Mouse (Mus musculus): ENCODE results near the gene Pira2. TPM values are rescaled to one million over a fixed set of nuclear protein-coding genes. Genes with fewer than 3 reads are reported as not detected.

Gene Pira2
- polyA plus RNA-seq, 1 experiment from 2014 or later = not detected

Other genes starting within 250 kb of the Pira2 start
- 0.15 and 0.36 TPM in 2 replicates for gene Oscar, start 228.9 kb downstream of the Pira2 start, polyA plus RNA-seq (2014; fragmentation: Nextera tagmentation; extraction: Ambion mirVana)
- gene Ndufa3, start 227.7 kb downstream of the Pira2 start, polyA plus RNA-seq (2014; fragmentation: Nextera tagmentation; extraction: Ambion mirVana) = 338 and 353 TPM in 2 replicates
- 30.0 and 31.9 TPM in 2 replicates for gene Tfpt, start 215.1 kb downstream of the Pira2 start, polyA plus RNA-seq (2014; fragmentation: Nextera tagmentation; extraction: Ambion mirVana)
- gene Prpf31, start 215.1 kb downstream of the Pira2 start, polyA plus RNA-seq (2014; fragmentation: Nextera tagmentation; extraction: Ambion mirVana) = 157 and 164 TPM in 2 replicates
- 80.4 and 88.1 TPM in 2 replicates for gene Cnot3, start 199.8 kb downstream of the Pira2 start, polyA plus RNA-seq (2014; fragmentation: Nextera tagmentation; extraction: Ambion mirVana)
- gene Leng1, start 179.2 kb downstream of the Pira2 start, polyA plus RNA-seq (2014; fragmentation: Nextera tagmentation; extraction: Ambion mirVana) = 15.0 and 16.1 TPM in 2 replicates
- gene Tmc4, start 167.5 kb downstream of the Pira2 start, polyA plus RNA-seq (2014; fragmentation: Nextera tagmentation; extraction: Ambion mirVana) = 2.1 and 3.5 TPM in 2 replicates
- gene Tsen34, start 152.2 kb downstream of the Pira2 start, polyA plus RNA-seq (2014; fragmentation: Nextera tagmentation; extraction: Ambion mirVana) = 243 and 269 TPM in 2 replicates
- gene Mboat7, start 151.5 kb downstream of the Pira2 start, polyA plus RNA-seq (2014; fragmentation: Nextera tagmentation; extraction: Ambion mirVana) = 37.1 and 40.2 TPM in 2 replicates
- gene Rps9, start 141.1 kb downstream of the Pira2 start, polyA plus RNA-seq (2014; fragmentation: Nextera tagmentation; extraction: Ambion mirVana) = 1,200 and 1,214 TPM in 2 replicates
- gene Pirb, start 124.7 kb downstream of the Pira2 start, polyA plus RNA-seq (2014; fragmentation: Nextera tagmentation; extraction: Ambion mirVana) = 0.12 and 0.27 TPM in 2 replicates
- gene Gm15448, start 19.4 kb downstream of the Pira2 start, polyA plus RNA-seq (2014; fragmentation: Nextera tagmentation; extraction: Ambion mirVana) = not detected in 2 replicates
- not detected in 2 replicates for gene Gm14548, start 53.1 kb upstream of the Pira2 start, polyA plus RNA-seq (2014; fragmentation: Nextera tagmentation; extraction: Ambion mirVana)
- not detected in 2 replicates for gene Lilra6, start 70.5 kb upstream of the Pira2 start, polyA plus RNA-seq (2014; fragmentation: Nextera tagmentation; extraction: Ambion mirVana)
- 1.2 and 1.4 TPM in 2 replicates for gene Lair1, start 218.2 kb upstream of the Pira2 start, polyA plus RNA-seq (2014; fragmentation: Nextera tagmentation; extraction: Ambion mirVana)

Data from forebrain, embryonic 11.5 days (tissue).